Mouse (Mus musculus): ENCODE measurements around the gene Scn4a.

GRCm38 (mm10) chr11:106397656-106398055 is 44.6 kb upstream of the Scn4a start:
- TF ChIP-seq EP300 (IDR thresholded peaks at IDR 0.05; ENCODE audit: insufficient read depth, low read depth, low read length): no peak
- peak; percentile 58 for TF ChIP-seq CTCF (IDR thresholded peaks at IDR 0.05)
